Mouse (Mus musculus) cerebellum, adult 9-11 months (tissue): ENCODE results near the gene Kcnj11.

Experiments
- DNase-seq: peaks from one replicate; pipeline ENCODE4 v3.0.0; 2022

Gene Kcnj11

GRCm38 (mm10) chr7:46045882-46046281 lies 54.7 kb downstream of the Kcnj11 start:
- DNase-seq = no peak

GRCm38 (mm10) chr7:46044106-46044505 lies 56.5 kb downstream of the Kcnj11 start:
- no peak for DNase-seq
